Mouse (Mus musculus): ENCODE data around the gene Blmh. TPM values are rescaled to one million over a fixed set of nuclear protein-coding genes. Genes with fewer than 3 reads are reported as not detected.

Blmh gene
- total and polyA plus RNA-seq, 2 experiments from 2014 or later, result 40.2 to 63.7 TPM

GRCm38 (mm10) chr11:76992886-76993285, 68.3 kb downstream of the Blmh start:
- Histone ChIP-seq H3K4me2 (ENCODE audit: low read depth, low read length) (no peak overlapping the region), H3K9me3 (replicated peaks; ENCODE audit: control insufficient read depth, low read length) (no peaks in the 10 kb centered on the region), H3K9ac (replicated peaks; ENCODE audit: low read depth, low read length) (no peak overlapping the region), H3K4me3 (ENCODE audit: low read depth, low read length) (no peak overlapping the region), H3K4me1 (ENCODE audit: control insufficient read depth, insufficient read depth) (peaks cover 4% of the 10 kb centered on the region; the same call in 1 of the 2 replicates), H3K36me3 (replicated peaks; ENCODE audit: control insufficient read depth, insufficient read depth, low read length) (peaks cover 10% of the 10 kb centered on the region), H3K27ac (ENCODE audit: low read depth) (no peak overlapping the region), H3K27me3 (ENCODE audit: control insufficient read depth, insufficient read depth, low read length) (peaks cover 26% of the 10 kb centered on the region)
- TF ChIP-seq EP300 (IDR thresholded peaks at IDR 0.05; ENCODE audit: low read depth) (no peak), CTCF (IDR thresholded peaks at IDR 0.05; ENCODE audit: low read depth) (no peak)
- no peak for ATAC-seq (ENCODE audit: insufficient read depth, low read depth)
- no peak for DNase-seq (ENCODE audit: low spot score)
- WGBS, result 27% methylated on average over 4 of the region's 4 CpGs

- no peak overlapping the region for H3K27ac ChIP-seq (ENCODE audit: low read depth)
- no peak overlapping the region for H3K4me2 ChIP-seq (ENCODE audit: low read depth, low read length)
- H3K4me3 ChIP-seq (ENCODE audit: low read depth, low read length), result no peak overlapping the region
- no peak for TF ChIP-seq CTCF (IDR thresholded peaks at IDR 0.05; ENCODE audit: low read depth)
- H3K9ac ChIP-seq (replicated peaks; ENCODE audit: low read depth, low read length), result no peak overlapping the region
- no peaks in the 10 kb centered on the region for H3K9me3 ChIP-seq (replicated peaks; ENCODE audit: control insufficient read depth, low read length)
- WGBS, result 47% methylated on average over 20 of the region's 20 CpGs
- H3K4me1 ChIP-seq (ENCODE audit: control insufficient read depth, insufficient read depth), result peaks cover 13% of the 10 kb centered on the region; the same call in 1 of the 2 replicates
- DNase-seq (ENCODE audit: low spot score) (no peak), ATAC-seq (ENCODE audit: insufficient read depth, low read depth) (no peak)
- H3K27me3 ChIP-seq (ENCODE audit: control insufficient read depth, insufficient read depth, low read length), result peaks cover 56% of the 10 kb centered on the region
- H3K36me3 ChIP-seq (replicated peaks; ENCODE audit: control insufficient read depth, insufficient read depth, low read length), result no peaks in the 10 kb centered on the region
Measured at GRCm38 (mm10) chr11:76995966-76996672, 71.5 kb downstream of the Blmh start.

GRCm38 (mm10) chr11:76997305-76997704, 72.7 kb downstream of the Blmh start:
- peaks cover 65% of the 10 kb centered on the region for H3K27me3 ChIP-seq (ENCODE audit: control insufficient read depth, insufficient read depth, low read length)
- WGBS, result under 1% methylated on average over 21 of the region's 21 CpGs

GRCm38 (mm10) chr11:76997916-76998704, 73.5 kb downstream of the Blmh start, which contains the start of gene Slc6a4:
TSS of gene Slc6a4 (plus strand) at chr11:76998603.
- H3K9ac ChIP-seq (replicated peaks; ENCODE audit: low read depth, low read length), result no peak within 1 kb of the TSS
- H3K4me3 ChIP-seq (ENCODE audit: low read depth, low read length), result peak within 1 kb of the TSS; percentile 59
- H3K27me3 ChIP-seq (ENCODE audit: control insufficient read depth, insufficient read depth, low read length), result peaks cover 65% of the 10 kb centered on the region
- no peaks in the 10 kb centered on the region for H3K9me3 ChIP-seq (replicated peaks; ENCODE audit: control insufficient read depth, low read length)
- ATAC-seq (ENCODE audit: insufficient read depth, low read depth) (no peak), DNase-seq (ENCODE audit: low spot score) (no peak)
- TF ChIP-seq EP300 (IDR thresholded peaks at IDR 0.05; ENCODE audit: low read depth), result no peak
- TF ChIP-seq CTCF (IDR thresholded peaks at IDR 0.05; ENCODE audit: low read depth), result no peak
- H3K4me1 ChIP-seq (ENCODE audit: control insufficient read depth, insufficient read depth), result peaks cover 13% of the 10 kb centered on the region; the same call in 1 of the 2 replicates
- H3K4me2 ChIP-seq (ENCODE audit: low read depth, low read length), result peak within 1 kb of the TSS; percentile 86
- no peak within 1 kb of the TSS for H3K27ac ChIP-seq (ENCODE audit: low read depth)
- under 1% methylated on average over 45 of the region's 52 CpGs for WGBS
- no peaks in the 10 kb centered on the region for H3K36me3 ChIP-seq (replicated peaks; ENCODE audit: control insufficient read depth, insufficient read depth, low read length)

More at GRCm38 (mm10) chr11:76997305-76997704, 72.7 kb downstream of the Blmh start:
- Histone ChIP-seq H3K4me3 (ENCODE audit: low read depth, low read length) (peak overlapping the region; percentile 59), H3K9ac (replicated peaks; ENCODE audit: low read depth, low read length) (no peak overlapping the region), H3K4me1 (ENCODE audit: control insufficient read depth, insufficient read depth) (peaks cover 13% of the 10 kb centered on the region; the same call in 1 of the 2 replicates), H3K4me2 (ENCODE audit: low read depth, low read length) (peak overlapping the region; percentile 86), H3K27ac (ENCODE audit: low read depth) (no peak overlapping the region), H3K9me3 (replicated peaks; ENCODE audit: control insufficient read depth, low read length) (no peaks in the 10 kb centered on the region), H3K36me3 (replicated peaks; ENCODE audit: control insufficient read depth, insufficient read depth, low read length) (no peaks in the 10 kb centered on the region)
- ATAC-seq (ENCODE audit: insufficient read depth, low read depth) (peak; percentile 81), DNase-seq (ENCODE audit: low spot score) (peak; percentile 51)
- TF ChIP-seq CTCF (IDR thresholded peaks at IDR 0.05; ENCODE audit: low read depth), result peak; percentile 80
- TF ChIP-seq EP300 (IDR thresholded peaks at IDR 0.05; ENCODE audit: low read depth), result no peak

GRCm38 (mm10) chr11:76998705-76999226, 74.2 kb downstream of the Blmh start:
- Histone ChIP-seq H3K4me1 (ENCODE audit: control insufficient read depth, insufficient read depth) (peaks cover 13% of the 10 kb centered on the region; the same call in 1 of the 2 replicates), H3K4me2 (ENCODE audit: low read depth, low read length) (peak overlapping the region; percentile 86), H3K9me3 (replicated peaks; ENCODE audit: control insufficient read depth, low read length) (no peaks in the 10 kb centered on the region), H3K27ac (ENCODE audit: low read depth) (no peak overlapping the region), H3K4me3 (ENCODE audit: low read depth, low read length) (peak overlapping the region; percentile 59), H3K36me3 (replicated peaks; ENCODE audit: control insufficient read depth, insufficient read depth, low read length) (no peaks in the 10 kb centered on the region), H3K9ac (replicated peaks; ENCODE audit: low read depth, low read length) (no peak overlapping the region), H3K27me3 (ENCODE audit: control insufficient read depth, insufficient read depth, low read length) (peaks cover 65% of the 10 kb centered on the region)
- no peak for TF ChIP-seq EP300 (IDR thresholded peaks at IDR 0.05; ENCODE audit: low read depth)
- TF ChIP-seq CTCF (IDR thresholded peaks at IDR 0.05; ENCODE audit: low read depth), result no peak
- no peak for DNase-seq (ENCODE audit: low spot score)
- ATAC-seq (ENCODE audit: insufficient read depth, low read depth), result no peak
- WGBS, result 12% methylated on average over 24 of the region's 24 CpGs

Data from heart, postnatal 0 days (tissue).